Mouse (Mus musculus) urinary bladder, adult 2 months (tissue): Measurements from ENCODE around the gene Twnk. TPM values are rescaled to one million over a fixed set of nuclear protein-coding genes. Genes with fewer than 3 reads are reported as not detected.
A peak's percentile ranks its signal among the peaks of the same experiment; 100 is the strongest.
"Not testable (repeated sequence)": the region's sequence is repeated elsewhere in the genome, so short reads cannot be mapped to it uniquely, and the experiment has no call there.

Experiments used
- DNase-seq: peaks from one replicate; pipeline ENCODE4 v3.0.0; 2022; ENCODE audit warnings: low spot score
- polyA plus RNA-seq: library from polyadenylated mRNA; depleted of rRNA; stranded (reverse); fragments of >200 nt; gene quantifications from 2 replicates; pipeline ENCODE4 v1.2.3, GENCODE M21; 2012

The Twnk gene
- polyA plus RNA-seq, 1 experiment, result 11.1 TPM

- no peak for DNase-seq
These were observed 20.6 kb downstream of the Twnk start for GRCm38 (mm10) chr19:45025937-45026568.

GRCm38 (mm10) chr19:45026958-45027670, 21.7 kb downstream of the Twnk start:
- DNase-seq, result no peak

GRCm38 (mm10) chr19:45027848-45028247, 22.4 kb downstream of the Twnk start:
- no peak for DNase-seq

- no peak for DNase-seq
These were observed 23.3 kb downstream of the Twnk start for GRCm38 (mm10) chr19:45028746-45029145.

- DNase-seq, result no peak
These were observed 24.1 kb downstream of the Twnk start for GRCm38 (mm10) chr19:45029571-45029970.

- DNase-seq, result no peak
These were observed 24.6 kb downstream of the Twnk start for GRCm38 (mm10) chr19:45030111-45030510.

- no peak for DNase-seq
These were observed 25.6 kb downstream of the Twnk start for GRCm38 (mm10) chr19:45030746-45031693.

GRCm38 (mm10) chr19:45031780-45032179, 26.3 kb downstream of the Twnk start:
- no peak for DNase-seq

DNA sequence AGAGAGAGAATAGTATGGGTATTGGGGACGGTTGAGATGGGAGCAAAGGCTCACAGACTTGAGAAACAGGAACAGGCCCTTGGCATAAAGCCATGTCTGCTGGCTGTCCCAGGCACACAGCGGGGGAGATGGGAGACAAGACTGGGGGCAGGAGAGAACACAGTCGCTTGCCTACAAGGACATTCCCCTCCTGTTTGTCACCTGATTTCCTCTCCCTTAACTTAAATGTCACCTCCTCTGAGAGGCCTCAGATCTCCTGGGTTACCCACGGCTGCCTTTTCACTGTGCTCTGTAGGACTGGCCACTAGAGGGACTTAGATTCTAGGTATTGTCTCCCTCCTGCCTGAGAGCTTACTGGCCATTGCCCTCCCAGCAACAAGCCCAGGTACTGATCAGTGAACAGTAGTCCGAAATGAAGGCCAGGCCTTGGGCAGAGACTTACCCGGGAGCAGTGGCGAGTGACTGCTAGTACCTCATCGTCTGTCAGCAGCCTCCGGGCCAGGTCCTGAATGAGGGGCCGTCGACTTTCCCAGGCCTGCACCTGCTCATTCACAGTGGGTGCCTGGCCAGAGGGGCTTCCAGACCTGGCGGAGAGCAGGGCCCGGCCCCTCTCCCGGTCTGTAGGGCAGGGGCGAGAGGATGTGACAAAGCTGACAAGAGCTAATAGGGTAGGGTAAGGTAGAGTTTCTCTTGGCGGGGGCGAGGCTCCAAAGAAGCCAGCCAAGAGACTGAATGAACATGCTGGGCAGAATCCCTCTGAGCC, 27.3 kb downstream of the Twnk start:
- no peak for DNase-seq

GRCm38 (mm10) chr19:45036867-45037266, 31.4 kb downstream of the Twnk start:
- DNase-seq, result no peak

DNA sequence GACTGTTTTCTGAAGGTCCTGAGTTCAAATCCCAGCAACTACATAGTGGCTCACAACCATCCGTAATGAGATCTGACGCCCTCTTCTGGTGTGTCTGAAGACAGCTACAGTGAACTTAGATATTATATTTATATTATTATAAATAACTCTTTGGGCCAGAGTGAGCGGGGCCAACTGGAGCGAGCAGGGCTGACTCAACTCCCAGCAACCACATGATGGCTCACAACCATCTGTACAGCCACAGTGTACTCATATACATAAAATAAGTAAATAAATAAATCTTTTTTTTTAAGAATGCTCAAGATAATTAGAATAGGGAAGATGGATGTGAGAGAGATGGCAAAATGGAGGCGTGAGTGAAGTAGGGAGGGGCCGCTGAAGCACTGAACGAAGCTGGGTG, 32.7 kb downstream of the Twnk start:
- DNase-seq, result not testable (repeated sequence)

GRCm38 (mm10) chr19:45040214-45040613, 34.8 kb downstream of the Twnk start:
- no peak for DNase-seq

DNA sequence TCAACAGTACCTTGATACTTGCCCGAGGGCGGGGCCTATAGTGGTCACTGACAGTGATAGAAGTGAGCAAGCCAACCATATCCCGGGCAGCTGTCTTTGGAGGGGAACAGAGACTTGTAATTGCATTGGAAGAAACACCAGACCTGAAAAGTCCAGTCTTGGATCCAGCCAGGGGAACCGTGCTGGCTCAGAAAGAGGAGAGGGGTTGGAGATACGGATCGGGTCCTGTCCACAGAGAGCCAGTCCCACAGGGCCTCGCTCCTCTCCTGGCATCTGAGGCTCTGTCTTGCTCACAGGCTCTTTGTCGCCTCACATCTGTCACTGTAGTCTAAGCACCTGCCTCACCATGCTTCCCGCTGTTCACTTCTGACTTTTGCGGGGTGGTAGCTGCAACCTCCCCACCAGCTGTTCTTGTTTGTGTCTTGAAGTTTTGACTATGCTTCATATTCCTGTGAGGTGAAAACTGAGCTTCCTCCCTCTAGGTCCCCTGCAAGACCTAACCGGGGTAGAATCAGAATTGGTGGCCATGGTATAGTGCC, 39.0 kb downstream of the Twnk start:
- DNase-seq, result no peak

GRCm38 (mm10) chr19:45045236-45045635, 39.8 kb downstream of the Twnk start:
- no peak for DNase-seq

- no peak for DNase-seq
These were observed 40.2 kb downstream of the Twnk start, which contains the start of gene Pdzd7 for GRCm38 (mm10) chr19:45045651-45046050. Gene Pdzd7, minus strand, starts transcription at chr19:45045717.

GRCm38 (mm10) chr19:45046523-45047321, 41.3 kb downstream of the Twnk start:
- DNase-seq, result peak; percentile 70

- DNase-seq, result peak; percentile 78
These were observed 42.0 kb downstream of the Twnk start, which contains the start of gene Sfxn3 for GRCm38 (mm10) chr19:45047417-45047934. Gene Sfxn3, plus strand, starts transcription at chr19:45047503.

- DNase-seq, result no peak
These were observed 42.6 kb downstream of the Twnk start for GRCm38 (mm10) chr19:45047935-45048643.

DNA sequence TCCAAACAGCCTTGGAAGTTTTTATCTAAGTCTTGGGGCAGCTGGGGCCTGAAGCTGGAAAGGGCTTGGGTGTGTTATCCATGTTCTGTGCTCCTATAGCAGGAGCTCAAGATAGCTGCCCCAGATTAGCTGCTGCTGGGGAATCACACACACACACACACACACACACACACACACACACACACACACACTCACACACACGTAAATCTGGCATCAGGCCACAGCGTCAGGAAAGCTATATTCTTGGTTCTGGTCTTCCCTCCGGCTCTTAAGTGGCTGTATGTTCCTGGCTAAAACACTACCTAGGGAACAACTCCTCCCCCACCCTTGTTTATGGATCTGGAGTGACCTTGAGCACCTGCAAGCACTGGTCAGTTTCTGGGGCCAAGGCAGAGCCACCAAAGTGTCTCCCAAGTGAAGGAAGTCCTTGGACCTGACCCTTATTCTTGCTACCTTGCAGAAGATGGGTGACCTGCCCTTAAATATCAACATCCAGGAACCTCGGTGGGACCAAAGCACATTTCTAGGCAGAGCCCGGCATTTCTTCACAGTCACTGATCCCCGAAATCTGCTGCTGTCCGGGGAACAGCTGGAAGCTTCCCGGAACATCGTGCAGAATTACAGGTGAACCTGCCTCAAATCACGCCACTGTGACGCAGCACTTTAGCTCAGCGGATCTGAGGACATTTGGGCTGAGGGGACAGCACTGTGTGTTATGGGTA, 43.3 kb downstream of the Twnk start:
- no peak for DNase-seq
